Comparison of ENCODE assay signal across 8 mouse cellular contexts in the genomic region with DNA sequence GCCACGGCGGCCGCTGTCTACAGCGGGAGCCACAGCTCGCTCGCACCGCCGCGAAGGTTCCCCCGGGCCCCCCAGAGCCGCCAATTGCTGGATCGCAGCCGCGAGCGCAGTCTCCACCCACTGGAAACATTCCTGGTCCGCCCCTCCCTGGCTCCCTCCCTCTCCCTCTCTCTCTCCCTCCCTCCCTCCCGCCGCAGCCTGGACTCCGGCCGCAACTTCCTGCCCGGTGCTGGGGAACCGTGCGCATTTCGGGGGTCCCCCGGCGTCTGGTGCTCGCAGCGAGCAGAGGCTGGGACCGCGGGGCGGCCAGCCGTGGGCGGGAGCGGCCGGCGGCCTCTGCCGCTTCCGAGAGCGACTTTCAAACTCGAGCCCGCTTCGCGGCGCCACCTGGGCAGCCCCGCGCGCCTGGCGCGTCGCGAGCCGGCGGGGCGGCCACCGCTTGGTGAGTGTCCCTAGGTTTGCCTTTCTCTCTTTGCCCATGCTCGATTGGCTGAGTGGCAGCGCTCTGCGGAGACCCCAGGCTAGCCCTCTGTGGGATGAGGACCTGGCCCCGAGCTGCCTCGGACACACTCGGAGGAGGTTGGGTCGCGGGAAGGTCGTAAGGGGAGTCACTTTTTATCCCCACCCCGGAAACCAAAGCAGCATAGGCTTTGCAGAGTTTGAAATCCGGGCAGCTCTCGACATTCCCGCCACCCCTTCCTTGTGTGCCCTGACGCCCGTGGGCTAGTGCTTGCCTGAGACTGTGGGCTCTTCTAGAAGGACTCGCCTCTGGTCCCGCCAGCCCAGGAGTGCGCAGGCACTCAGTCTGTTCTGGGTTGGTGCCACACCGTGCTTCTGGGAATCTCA. TPM values are rescaled to one million over a fixed set of nuclear protein-coding genes. Genes with fewer than 3 reads are reported as not detected.
DNase-seq lines count a peak whose midpoint lies in the region; ATAC-seq and TF ChIP-seq lines count a peak whose summit lies in the region.

No protein-coding gene starts in this region.

- peak overlapping the region; percentile 91 for H3K9ac ChIP-seq in intestine, embryonic 16.5 days (ENCODE audit: low read depth, low read length)
- peak overlapping the region; percentile 61 for H3K9ac ChIP-seq in liver, embryonic 12.5 days
- peak overlapping the region; percentile 88 for H3K9ac ChIP-seq in stomach, embryonic 16.5 days (ENCODE audit: low read length)

- peak; percentile 29 for ATAC-seq in granulocyte monocyte progenitor cell, adult 5-6 weeks (replicated peaks; ENCODE audit: poor library complexity, severe bottlenecking)
- ATAC-seq in intestine, embryonic 16.5 days: peak; percentile 91
- ATAC-seq in liver, embryonic 12.5 days: peak; percentile 60; the same call in 1 of the 2 replicates
- ATAC-seq in stomach, embryonic 16.5 days (ENCODE audit: insufficient read depth, low FRiP score): peak; percentile 92

- no peaks in the 10 kb centered on the region for H3K36me3 ChIP-seq in intestine, embryonic 16.5 days (ENCODE audit: control insufficient read depth, insufficient read depth, low read length)
- H3K36me3 ChIP-seq in liver, embryonic 12.5 days: no peaks in the 10 kb centered on the region
- no peaks in the 10 kb centered on the region for H3K36me3 ChIP-seq in myocyte (ENCODE audit: control insufficient read depth, insufficient read depth)
- H3K36me3 ChIP-seq in stomach, embryonic 16.5 days (ENCODE audit: control insufficient read depth, insufficient read depth, low read length): no peaks in the 10 kb centered on the region

- peak overlapping the region; percentile 77 for H3K4me3 ChIP-seq in intestine, embryonic 16.5 days (ENCODE audit: low read length)
- peak overlapping the region; percentile 56 for H3K4me3 ChIP-seq in liver, embryonic 12.5 days
- peak overlapping the region; percentile 83 for H3K4me3 ChIP-seq in myocyte
- H3K4me3 ChIP-seq in stomach, embryonic 16.5 days (replicated peaks; ENCODE audit: low read length): peak overlapping the region; percentile 77

- DNase-seq in adrenal gland, adult (ENCODE audit: inconsistent age in 2 of 2, low spot score in 1 of 2): peak; percentile 74 to 91
- no peak for DNase-seq in adrenal gland, adult 8-10 months
- peak; percentile 81 to 85 for DNase-seq in cerebellum, postnatal 25 days

- peaks cover 50% of the 10 kb centered on the region for H3K79me2 ChIP-seq in myocyte (ENCODE audit: control insufficient read depth, insufficient read depth)

- peak; percentile 71 for TF ChIP-seq POLR2A in myocyte (IDR thresholded peaks at IDR 0.05; ENCODE audit: insufficient read length, low read depth)

- peak overlapping the region; percentile 72 for H3ac ChIP-seq in myocyte (ENCODE audit: control insufficient read depth, insufficient read length)

- no peaks in the 10 kb centered on the region for H3K27me3 ChIP-seq in intestine, embryonic 16.5 days (replicated peaks; ENCODE audit: control insufficient read depth, insufficient read depth, low read length)
- H3K27me3 ChIP-seq in liver, embryonic 12.5 days (replicated peaks): peaks cover 89% of the 10 kb centered on the region
- H3K27me3 ChIP-seq in myocyte (ENCODE audit: control insufficient read depth, insufficient read depth, insufficient read length): no peaks in the 10 kb centered on the region
- H3K27me3 ChIP-seq in stomach, embryonic 16.5 days (ENCODE audit: control insufficient read depth, insufficient read depth, low read length): no peaks in the 10 kb centered on the region; the same call in 1 of the 2 replicates

- peaks cover 39% of the 10 kb centered on the region for H3K4me1 ChIP-seq in intestine, embryonic 16.5 days (ENCODE audit: control insufficient read depth, insufficient read depth, low read length)
- peaks cover 41% of the 10 kb centered on the region for H3K4me1 ChIP-seq in liver, embryonic 12.5 days
- peaks cover 25% of the 10 kb centered on the region for H3K4me1 ChIP-seq in stomach, embryonic 16.5 days (ENCODE audit: control insufficient read depth, insufficient read depth, low read length)

- WGBS in intestine, embryonic 16.5 days: 1% methylated on average over 72 of the region's 74 CpGs
- under 1% methylated on average over 60 of the region's 74 CpGs for WGBS in liver, embryonic 12.5 days (ENCODE audit: insufficient replicate concordance)
- under 1% methylated on average over 72 of the region's 74 CpGs for WGBS in stomach, embryonic 16.5 days

- H3K4me2 ChIP-seq in intestine, embryonic 16.5 days (ENCODE audit: low read depth, low read length): peak overlapping the region; percentile 93
- peak overlapping the region; percentile 72 for H3K4me2 ChIP-seq in liver, embryonic 12.5 days
- peak overlapping the region; percentile 91 for H3K4me2 ChIP-seq in myocyte (ENCODE audit: low read depth)
- peak overlapping the region; percentile 96 for H3K4me2 ChIP-seq in stomach, embryonic 16.5 days (ENCODE audit: low read depth, low read length)

- H3K9me3 ChIP-seq in intestine, embryonic 16.5 days (ENCODE audit: control insufficient read depth, low read length): no peaks in the 10 kb centered on the region; the same call in 1 of the 2 replicates
- no peaks in the 10 kb centered on the region for H3K9me3 ChIP-seq in liver, embryonic 12.5 days (replicated peaks)
- H3K9me3 ChIP-seq in stomach, embryonic 16.5 days (replicated peaks; ENCODE audit: control insufficient read depth, low read length): no peaks in the 10 kb centered on the region

- peak overlapping the region; percentile 97 for H3K27ac ChIP-seq in intestine, embryonic 16.5 days (ENCODE audit: low read length)
- peak overlapping the region; percentile 63 for H3K27ac ChIP-seq in liver, embryonic 12.5 days
- peak overlapping the region; percentile 94 for H3K27ac ChIP-seq in stomach, embryonic 16.5 days (ENCODE audit: low read length)

TF ChIP-seq in myocyte, 11 proteins besides CTCF, POLR2A, EP300 and RAD21:
- no peak for TF ChIP-seq USF1 (IDR thresholded peaks at IDR 0.05; ENCODE audit: low read depth)
- peak; percentile 26 for TF ChIP-seq E2F4 (IDR thresholded peaks at IDR 0.05; ENCODE audit: insufficient read depth)

RNA-seq across cellular contexts. Expression of a gene that starts 2.9 kb away (rescaled TPM):
- 10 to 100 TPM; 10.8 to 23.4 (median 16.2) TPM for total RNA-seq in adrenal gland, adult 8-10 months (2022)
- 19.6 and 20.5 TPM in 2 replicates for total RNA-seq in granulocyte monocyte progenitor cell, adult 5-6 weeks (2014; fragmentation: Nextera tagmentation)
- 13.3 and 15.6 TPM in 2 replicates for total RNA-seq in granulocyte monocyte progenitor cell, adult 5-6 weeks (2017)
- 8.8 and 9.3 TPM in 2 replicates for polyA plus RNA-seq in intestine, embryonic 16.5 days (2015; fragmentation: Nextera tagmentation; extraction: Ambion mirVana)
- 3.2 and 3.3 TPM in 2 replicates for polyA plus RNA-seq in liver, embryonic 12.5 days (2016; fragmentation: Nextera tagmentation; extraction: Ambion mirVana)
- 11.2 TPM for polyA plus RNA-seq in myocyte (2012; fragmentation: generic; extraction: Trizol)
- 10.2 and 11.6 TPM in 2 replicates for polyA plus RNA-seq in stomach, embryonic 16.5 days (2015; fragmentation: Nextera tagmentation; extraction: Ambion mirVana)

Comparison
In these comparisons a context has a peak if more than half of its experiments do, and no peak if none do; other contexts are left out.
1. ATAC-seq: peak in every context shown above with its lines; median percentile 92 in stomach, embryonic 16.5 days; 91 in intestine, embryonic 16.5 days; 60 in liver, embryonic 12.5 days; 29 in granulocyte monocyte progenitor cell, adult 5-6 weeks.